ENCODE assay signal across 10 mouse cellular contexts in the genomic region with DNA sequence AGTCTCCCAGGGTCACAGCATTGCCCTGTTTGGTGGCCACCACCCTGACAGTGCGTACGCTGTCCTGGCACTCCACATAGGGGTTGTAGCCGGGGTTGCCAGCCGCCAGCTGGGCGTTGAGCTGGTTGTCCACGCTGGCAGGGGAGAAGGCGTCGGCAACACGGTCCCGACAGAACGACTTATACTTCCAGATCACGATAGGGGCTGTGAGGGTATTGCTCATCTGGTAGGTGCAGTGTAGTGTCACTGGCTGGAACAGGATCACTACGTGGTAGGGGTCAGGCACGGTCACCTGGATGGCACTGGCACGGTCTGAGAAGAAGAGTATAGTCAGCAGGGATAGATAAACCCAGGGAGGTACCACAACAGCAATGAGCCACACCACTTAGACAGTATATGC. TPM values are rescaled to one million over a fixed set of nuclear protein-coding genes. Genes with fewer than 3 reads are reported as not detected.
DNase-seq lines count a peak whose midpoint lies in the region; ATAC-seq lines count a peak whose summit lies in the region.
"Had no signal": no experiment of that assay in that cellular context is flagged by ENCODE, and none has a peak within 500 bp of the region (broad histone marks: within the 10 kb centered on the region; RNA-seq: fewer than 3 reads in every experiment).

No protein-coding gene starts in this region.

- H3K4me3 ChIP-seq in heart, embryonic 11.5 days (ENCODE audit: low read depth, low read length): no peak overlapping the region
- H3K4me3 ChIP-seq in midbrain, embryonic 13.5 days (replicated peaks): no peak overlapping the region
- no peak overlapping the region for H3K4me3 ChIP-seq in midbrain, embryonic 14.5 days (replicated peaks; ENCODE audit: low read depth, low read length)
- H3K4me3 ChIP-seq in limb, embryonic 10.5 days: peak overlapping the region; percentile 20; the same call in 1 of the 2 replicates
- H3K4me3 ChIP-seq in stomach, embryonic 16.5 days (replicated peaks; ENCODE audit: low read length): peak overlapping the region; percentile 62

- H3K9ac ChIP-seq in heart, embryonic 11.5 days (ENCODE audit: low read depth, low read length): no peak overlapping the region
- H3K9ac ChIP-seq in midbrain, embryonic 13.5 days (replicated peaks): no peak overlapping the region
- H3K9ac ChIP-seq in midbrain, embryonic 14.5 days (replicated peaks; ENCODE audit: low read length): no peak overlapping the region
- peak overlapping the region; percentile 79 for H3K9ac ChIP-seq in stomach, embryonic 16.5 days (ENCODE audit: low read length)

- DNase-seq in heart, postnatal 25 days (ENCODE audit: low spot score): no peak
- DNase-seq in midbrain, embryonic 14.5 days: no peak
- no peak for DNase-seq in limb, embryonic 10.5 days (ENCODE audit: low spot score)
- DNase-seq in gastrocnemius, adult 8-10 months (ENCODE audit: low spot score in 2 of 2): no peak
- DNase-seq in embryo, embryonic 10 days (ENCODE audit: low spot score): no peak

- H3K9me3 ChIP-seq in heart, embryonic 11.5 days (replicated peaks; ENCODE audit: control insufficient read depth, low read length): no peaks in the 10 kb centered on the region
- no peaks in the 10 kb centered on the region for H3K9me3 ChIP-seq in midbrain, embryonic 13.5 days
- H3K9me3 ChIP-seq in midbrain, embryonic 14.5 days (ENCODE audit: control insufficient read depth, low read length): no peaks in the 10 kb centered on the region
- H3K9me3 ChIP-seq in limb, embryonic 10.5 days (replicated peaks): no peaks in the 10 kb centered on the region
- H3K9me3 ChIP-seq in stomach, embryonic 16.5 days (replicated peaks; ENCODE audit: control insufficient read depth, low read length): no peaks in the 10 kb centered on the region

- intact Hi-C loops in heart, postnatal 25 days (cut with DNase I): loop anchor here (5.0 kb wide), 2 partner anchors 80 to 245 kb away; a partner anchor contains a TSS

- no peak overlapping the region for H3K27ac ChIP-seq in heart, embryonic 11.5 days (ENCODE audit: low read depth, low read length)
- H3K27ac ChIP-seq in midbrain, embryonic 13.5 days: no peak overlapping the region
- H3K27ac ChIP-seq in midbrain, embryonic 14.5 days (replicated peaks; ENCODE audit: low read depth, low read length): no peak overlapping the region
- H3K27ac ChIP-seq in limb, embryonic 10.5 days: no peak overlapping the region
- H3K27ac ChIP-seq in stomach, embryonic 16.5 days (ENCODE audit: low read length): no peak overlapping the region

- peaks cover 5% of the 10 kb centered on the region; the same call in 1 of the 2 replicates for H3K4me1 ChIP-seq in heart, embryonic 11.5 days (ENCODE audit: control insufficient read depth, insufficient read depth, low read length)
- H3K4me1 ChIP-seq in midbrain, embryonic 13.5 days (replicated peaks): peaks cover 12% of the 10 kb centered on the region
- H3K4me1 ChIP-seq in midbrain, embryonic 14.5 days (ENCODE audit: control insufficient read depth, insufficient read depth, low read length): peaks cover 9% of the 10 kb centered on the region; the same call in 1 of the 2 replicates
- H3K4me1 ChIP-seq in limb, embryonic 10.5 days: peaks cover 33% of the 10 kb centered on the region
- H3K4me1 ChIP-seq in stomach, embryonic 16.5 days (ENCODE audit: control insufficient read depth, insufficient read depth, low read length): peaks cover 14% of the 10 kb centered on the region

- ATAC-seq in heart, embryonic 11.5 days (replicated peaks; ENCODE audit: insufficient number of reproducible peaks, low FRiP score, low TSS enrichment): no peak
- no peak for ATAC-seq in midbrain, embryonic 13.5 days
- no peak for ATAC-seq in midbrain, embryonic 14.5 days (ENCODE audit: low FRiP score, low TSS enrichment)
- no peak for ATAC-seq in stomach, embryonic 16.5 days (ENCODE audit: insufficient read depth, low FRiP score)

- H3K36me3 ChIP-seq in heart, embryonic 11.5 days (ENCODE audit: control insufficient read depth, insufficient read depth, low read length): no peaks in the 10 kb centered on the region
- no peaks in the 10 kb centered on the region for H3K36me3 ChIP-seq in midbrain, embryonic 13.5 days
- H3K36me3 ChIP-seq in midbrain, embryonic 14.5 days (ENCODE audit: control insufficient read depth, insufficient read depth, low read length): no peaks in the 10 kb centered on the region
- peaks cover 4% of the 10 kb centered on the region; the same call in 1 of the 2 replicates for H3K36me3 ChIP-seq in limb, embryonic 10.5 days
- no peaks in the 10 kb centered on the region for H3K36me3 ChIP-seq in stomach, embryonic 16.5 days (ENCODE audit: control insufficient read depth, insufficient read depth, low read length)

- peak overlapping the region; percentile 70; the same call in 1 of the 2 replicates for H3K4me2 ChIP-seq in heart, embryonic 11.5 days
- peak overlapping the region; percentile 54 for H3K4me2 ChIP-seq in midbrain, embryonic 13.5 days (replicated peaks)
- no peak overlapping the region for H3K4me2 ChIP-seq in midbrain, embryonic 14.5 days (ENCODE audit: low read length)
- peak overlapping the region; percentile 63 for H3K4me2 ChIP-seq in stomach, embryonic 16.5 days (ENCODE audit: low read depth, low read length)

- 87% methylated on average over 15 of the region's 15 CpGs for WGBS in heart, embryonic 11.5 days (ENCODE audit: insufficient replicate concordance)
- 92% methylated on average over 15 of the region's 15 CpGs for WGBS in midbrain, embryonic 13.5 days
- WGBS in midbrain, embryonic 14.5 days: 92% methylated on average over 15 of the region's 15 CpGs
- 86% methylated on average over 15 of the region's 15 CpGs for WGBS in limb, embryonic 10.5 days
- 76% methylated on average over 15 of the region's 15 CpGs for WGBS in stomach, embryonic 16.5 days

- H3K27me3 ChIP-seq in heart, embryonic 11.5 days (ENCODE audit: control insufficient read depth, insufficient read depth, low read length): peaks cover 18% of the 10 kb centered on the region
- H3K27me3 ChIP-seq in midbrain, embryonic 13.5 days: peaks cover 23% of the 10 kb centered on the region
- peaks cover 21% of the 10 kb centered on the region for H3K27me3 ChIP-seq in midbrain, embryonic 14.5 days (ENCODE audit: control insufficient read depth, insufficient read depth, low read length)
- H3K27me3 ChIP-seq in limb, embryonic 10.5 days (ENCODE audit: low read depth, poor library complexity, severe bottlenecking): peaks cover 25% of the 10 kb centered on the region
- no peaks in the 10 kb centered on the region for H3K27me3 ChIP-seq in stomach, embryonic 16.5 days (ENCODE audit: control insufficient read depth, insufficient read depth, low read length)

RNA-seq across cellular contexts. Expression of a gene that starts 1.4 kb away (rescaled TPM):
- polyA plus RNA-seq in heart, embryonic 11.5 days (2014; fragmentation: Nextera tagmentation; extraction: Ambion mirVana): 11.6 and 14.4 TPM in 2 replicates
- total RNA-seq in heart, postnatal 25 days (2021): 1 to 10 TPM; 4.3 to 5.6 TPM
- 13.5 and 16.1 TPM in 2 replicates for polyA plus RNA-seq in midbrain, embryonic 13.5 days (2015; fragmentation: Nextera tagmentation; extraction: Ambion mirVana)
- 9.9 and 15.6 TPM in 2 replicates for polyA plus RNA-seq in midbrain, embryonic 14.5 days (2014; fragmentation: Nextera tagmentation; extraction: Ambion mirVana)
- 28.9 and 31.3 TPM in 2 replicates for polyA plus RNA-seq in limb, embryonic 10.5 days (2016; fragmentation: Nextera tagmentation; extraction: Ambion mirVana)
- polyA plus RNA-seq in stomach, embryonic 16.5 days (2015; fragmentation: Nextera tagmentation; extraction: Ambion mirVana): 99.6 and 107 TPM in 2 replicates
- under 1 TPM in 3 of 4 experiments, not detected in 1; 0.29 to 0.56 (median 0.54) TPM for total RNA-seq in gastrocnemius, adult 8-10 months (2022)

RNA-seq across cellular contexts. Expression of a gene that starts 1.7 kb away (rescaled TPM):
- polyA plus RNA-seq in heart, embryonic 11.5 days (2014; fragmentation: Nextera tagmentation; extraction: Ambion mirVana): 0.72 and 0.89 TPM in 2 replicates
- total RNA-seq in heart, postnatal 25 days (2021): under 1 TPM in 1 of 2 experiments, not detected in 1; 0.29 TPM
- 0.17 and 0.38 TPM in 2 replicates for polyA plus RNA-seq in midbrain, embryonic 13.5 days (2015; fragmentation: Nextera tagmentation; extraction: Ambion mirVana)
- polyA plus RNA-seq in midbrain, embryonic 14.5 days (2014; fragmentation: Nextera tagmentation; extraction: Ambion mirVana): 0.36 and 0.37 TPM in 2 replicates
- 1.0 and 1.3 TPM in 2 replicates for polyA plus RNA-seq in limb, embryonic 10.5 days (2016; fragmentation: Nextera tagmentation; extraction: Ambion mirVana)
- 8.8 and 10.0 TPM in 2 replicates for polyA plus RNA-seq in stomach, embryonic 16.5 days (2015; fragmentation: Nextera tagmentation; extraction: Ambion mirVana)
- under 1 TPM in 1 of 4 experiments, not detected in 3; 0.19 TPM for total RNA-seq in gastrocnemius, adult 8-10 months (2022)

RNA-seq across cellular contexts. Expression of a gene that starts 15.3 kb away (rescaled TPM):
- polyA plus RNA-seq in heart, embryonic 11.5 days (2014; fragmentation: Nextera tagmentation; extraction: Ambion mirVana): 18.8 and 19.6 TPM in 2 replicates
- total RNA-seq in heart, postnatal 25 days (2021): 100 to 1,000 TPM; 103 to 121 TPM
- 24.2 and 27.6 TPM in 2 replicates for polyA plus RNA-seq in midbrain, embryonic 13.5 days (2015; fragmentation: Nextera tagmentation; extraction: Ambion mirVana)
- 26.2 and 30.4 TPM in 2 replicates for polyA plus RNA-seq in midbrain, embryonic 14.5 days (2014; fragmentation: Nextera tagmentation; extraction: Ambion mirVana)
- polyA plus RNA-seq in limb, embryonic 10.5 days (2016; fragmentation: Nextera tagmentation; extraction: Ambion mirVana): 28.7 and 33.5 TPM in 2 replicates
- 12.8 and 16.0 TPM in 2 replicates for polyA plus RNA-seq in stomach, embryonic 16.5 days (2015; fragmentation: Nextera tagmentation; extraction: Ambion mirVana)
- total RNA-seq in gastrocnemius, adult 8-10 months (2022): 10 to 100 TPM; 75.5 to 96.0 (median 89.5) TPM

RNA-seq across cellular contexts. Expression of a gene that starts 28.1 kb away (rescaled TPM):
- polyA plus RNA-seq in heart, embryonic 11.5 days (2014; fragmentation: Nextera tagmentation; extraction: Ambion mirVana): not detected in 2 replicates
- total RNA-seq in heart, postnatal 25 days (2021): 10 to 100 TPM; 16.8 to 34.4 TPM
- not detected in 2 replicates for polyA plus RNA-seq in midbrain, embryonic 13.5 days (2015; fragmentation: Nextera tagmentation; extraction: Ambion mirVana)
- polyA plus RNA-seq in midbrain, embryonic 14.5 days (2014; fragmentation: Nextera tagmentation; extraction: Ambion mirVana): not detected in 2 replicates
- polyA plus RNA-seq in limb, embryonic 10.5 days (2016; fragmentation: Nextera tagmentation; extraction: Ambion mirVana): not detected in 2 replicates
- polyA plus RNA-seq in stomach, embryonic 16.5 days (2015; fragmentation: Nextera tagmentation; extraction: Ambion mirVana): 0.90 and 1.1 TPM in 2 replicates
- total RNA-seq in gastrocnemius, adult 8-10 months (2022): under 1 TPM in 1 of 4 experiments, not detected in 3; 0.86 TPM
- total RNA-seq: left cerebral cortex, postnatal 10 days had no signal
- polyA plus RNA-seq: brain, embryonic 14.5 days had no signal

RNA-seq across cellular contexts. Expression of a gene that starts 47.4 kb away (rescaled TPM):
- polyA plus RNA-seq in heart, embryonic 11.5 days (2014; fragmentation: Nextera tagmentation; extraction: Ambion mirVana): not detected in 2 replicates
- 1 to 10 TPM; 6.5 to 9.5 TPM for total RNA-seq in heart, postnatal 25 days (2021)
- not detected in 2 replicates for polyA plus RNA-seq in midbrain, embryonic 13.5 days (2015; fragmentation: Nextera tagmentation; extraction: Ambion mirVana)
- polyA plus RNA-seq in midbrain, embryonic 14.5 days (2014; fragmentation: Nextera tagmentation; extraction: Ambion mirVana): not detected in 2 replicates
- polyA plus RNA-seq in limb, embryonic 10.5 days (2016; fragmentation: Nextera tagmentation; extraction: Ambion mirVana): not detected in 2 replicates
- not detected in 2 replicates for polyA plus RNA-seq in stomach, embryonic 16.5 days (2015; fragmentation: Nextera tagmentation; extraction: Ambion mirVana)
- not detected for total RNA-seq in gastrocnemius, adult 8-10 months (2022)
- total RNA-seq: left cerebral cortex, postnatal 10 days had no signal
- polyA plus RNA-seq: brain, embryonic 14.5 days had no signal

Comparison
In these comparisons a context has a peak if more than half of its experiments do, and no peak if none do; other contexts are left out.
1. H3K4me3 ChIP-seq: peak in limb, embryonic 10.5 days (single experiment) and stomach, embryonic 16.5 days (single experiment); none in heart, embryonic 11.5 days (single experiment), midbrain, embryonic 13.5 days (single experiment) and midbrain, embryonic 14.5 days (single experiment).